In genomic region chr11:67094470-67094869, GRCm38 (mm10) we compare ENCODE assay signal across 20 mouse cellular contexts. TPM values are rescaled to one million over a fixed set of nuclear protein-coding genes. Genes with fewer than 3 reads are reported as not detected.
"Had no signal": no experiment of that assay in that cellular context is flagged by ENCODE, and none has a peak within 500 bp of the region (broad histone marks: within the 10 kb centered on the region; RNA-seq: fewer than 3 reads in every experiment).

No protein-coding gene starts in this region.

- H3K9me3 ChIP-seq: limb, embryonic 10.5 days; limb, embryonic 13.5 days; liver, embryonic 13.5 days; midbrain, embryonic 13.5 days; neural tube, embryonic 12.5 days; neural tube, embryonic 15.5 days had no signal

- H3K36me3 ChIP-seq: limb, embryonic 10.5 days; limb, embryonic 13.5 days; liver, embryonic 13.5 days; midbrain, embryonic 13.5 days; neural tube, embryonic 12.5 days; neural tube, embryonic 15.5 days had no signal

- H3K4me1 ChIP-seq: limb, embryonic 10.5 days; limb, embryonic 13.5 days; liver, embryonic 13.5 days; midbrain, embryonic 13.5 days; neural tube, embryonic 12.5 days; neural tube, embryonic 15.5 days had no signal

- DNase-seq: kidney, adult 9 months; kidney, postnatal 14 days; kidney, postnatal 4 days; liver, embryonic 13.5 days; lung, embryonic 14.5 days; right cerebral cortex, adult 18-20 months; right cerebral cortex, postnatal 14 days; right cerebral cortex, postnatal 4 days; thymus, adult 2 months; thymus, postnatal 14 days; thymus, postnatal 4 days had no signal

- H3K4me2 ChIP-seq: limb, embryonic 13.5 days; liver, embryonic 13.5 days; lung, embryonic 14.5 days; midbrain, embryonic 13.5 days; neural tube, embryonic 12.5 days; neural tube, embryonic 15.5 days had no signal

- H3K27ac ChIP-seq: limb, embryonic 10.5 days; limb, embryonic 13.5 days; liver, embryonic 13.5 days; macrophage; midbrain, embryonic 13.5 days; neural tube, embryonic 12.5 days; neural tube, embryonic 15.5 days; stomach, postnatal 0 days had no signal

- ATAC-seq: lung, postnatal 0 days; midbrain, embryonic 13.5 days had no signal

- H3K4me3 ChIP-seq: limb, embryonic 10.5 days; limb, embryonic 13.5 days; liver, embryonic 13.5 days; midbrain, embryonic 13.5 days; neural tube, embryonic 12.5 days; neural tube, embryonic 15.5 days had no signal

- H3K27me3 ChIP-seq: limb, embryonic 13.5 days; midbrain, embryonic 13.5 days; neural tube, embryonic 12.5 days; neural tube, embryonic 15.5 days had no signal

- H3K9ac ChIP-seq: limb, embryonic 13.5 days; liver, embryonic 13.5 days; lung, embryonic 14.5 days; midbrain, embryonic 13.5 days; neural tube, embryonic 12.5 days; neural tube, embryonic 15.5 days had no signal

RNA-seq across cellular contexts. Expression of gene Myh3, which starts 16.4 kb away (rescaled TPM):
- total RNA-seq: liver, adult 2 months had no signal
- polyA plus RNA-seq: liver, adult 2 months had no signal
